Mouse (Mus musculus): ENCODE measurements around the gene Ndst4. TPM values are rescaled to one million over a fixed set of nuclear protein-coding genes. Genes with fewer than 3 reads are reported as not detected.

The Ndst4 gene
- polyA plus RNA-seq, 1 experiment from 2014 or later, result 1.2 TPM

DNA sequence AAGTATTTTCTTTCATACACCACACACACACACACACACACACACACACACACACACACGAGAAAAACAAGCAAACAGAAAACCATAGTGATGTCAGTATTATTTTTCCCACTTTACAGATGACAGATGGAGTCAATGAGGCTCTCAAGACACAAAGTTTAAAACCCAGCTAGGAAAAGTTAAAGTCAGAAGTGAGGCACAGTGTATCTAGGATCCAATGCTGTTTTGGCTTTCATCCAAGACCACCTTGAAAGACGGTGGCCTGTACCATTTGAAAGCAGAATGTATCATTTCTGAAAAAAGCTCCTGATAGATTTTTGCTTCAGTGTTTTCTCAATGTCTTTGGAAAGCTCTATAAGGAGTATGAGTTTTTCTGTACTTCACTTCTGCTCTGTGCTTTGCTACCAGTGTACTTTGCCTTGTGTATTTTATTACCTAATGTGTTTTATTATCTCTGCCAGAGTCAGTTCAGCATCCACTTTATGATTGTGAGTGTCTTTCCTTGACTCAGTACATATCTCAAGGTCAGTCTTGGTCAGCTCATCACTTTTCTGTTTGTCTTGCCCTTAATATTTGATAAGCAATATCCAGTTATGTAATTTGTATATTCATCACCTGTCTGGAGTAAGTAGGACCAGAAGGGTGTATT lies 257.1 kb downstream of the Ndst4 start:
- no peaks in the 10 kb centered on the region for H3K9me3 ChIP-seq
- H3K4me1 ChIP-seq, result peaks cover 4% of the 10 kb centered on the region; the same call in 1 of the 2 replicates
- no peak overlapping the region for H3K27ac ChIP-seq (replicated peaks)
- H3K27me3 ChIP-seq, result no peaks in the 10 kb centered on the region
- no peak overlapping the region for H3K4me2 ChIP-seq (replicated peaks)
- H3K9ac ChIP-seq (replicated peaks), result no peak overlapping the region
- H3K36me3 ChIP-seq, result no peaks in the 10 kb centered on the region
- ATAC-seq (ENCODE audit: low FRiP score, low read depth), result no peak
- 72% methylated on average over 2 of the region's 2 CpGs for WGBS
- H3K4me3 ChIP-seq, result no peak overlapping the region

DNA sequence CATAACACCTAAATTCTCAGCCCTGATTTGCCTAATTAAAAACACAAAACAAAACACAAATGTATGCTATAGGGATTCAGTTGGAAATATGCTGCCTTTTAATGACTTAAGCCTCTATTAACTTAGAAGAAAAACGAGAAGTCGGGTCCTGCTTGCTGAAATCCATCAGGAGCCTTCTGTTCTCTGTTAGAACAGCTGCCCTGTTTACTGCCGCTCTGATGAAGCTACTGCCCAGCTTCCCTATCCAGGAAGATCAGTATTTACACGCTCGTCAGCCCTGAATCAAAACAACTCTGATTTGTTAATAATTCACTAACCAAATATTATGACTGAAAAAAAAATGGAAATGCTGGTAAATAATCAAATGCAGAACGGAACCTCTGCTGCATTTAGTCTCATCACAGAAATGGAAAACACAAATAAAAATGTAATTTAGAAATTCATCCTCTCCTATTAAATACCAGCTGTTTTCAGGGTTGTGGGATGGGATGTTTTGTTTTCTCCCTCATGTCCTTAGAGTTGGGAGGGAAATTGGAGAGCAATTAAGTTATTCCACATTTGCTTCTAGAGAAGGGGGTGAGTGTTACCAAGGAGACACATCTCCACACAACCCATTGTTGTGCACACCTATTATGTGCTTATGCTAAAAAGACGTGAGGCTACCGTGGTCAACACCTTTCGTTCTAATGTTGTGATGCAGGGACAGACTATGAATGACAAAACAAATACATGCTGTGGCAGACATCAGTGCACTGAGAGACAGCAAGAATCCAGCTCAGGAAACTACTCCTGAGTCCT lies 270.3 kb downstream of the Ndst4 start:
- WGBS, result 40% methylated on average over 9 of the region's 9 CpGs
- Histone ChIP-seq H3K9me3 (no peaks in the 10 kb centered on the region), H3K4me3 (no peak overlapping the region), H3K27ac (replicated peaks) (no peak overlapping the region), H3K9ac (replicated peaks) (no peak overlapping the region), H3K4me2 (replicated peaks) (no peak overlapping the region), H3K4me1 (peaks cover 7% of the 10 kb centered on the region; the same call in 1 of the 2 replicates), H3K27me3 (no peaks in the 10 kb centered on the region), H3K36me3 (no peaks in the 10 kb centered on the region)
- peak; percentile 19; the same call in 1 of the 2 replicates for ATAC-seq (ENCODE audit: low FRiP score, low read depth)

DNA sequence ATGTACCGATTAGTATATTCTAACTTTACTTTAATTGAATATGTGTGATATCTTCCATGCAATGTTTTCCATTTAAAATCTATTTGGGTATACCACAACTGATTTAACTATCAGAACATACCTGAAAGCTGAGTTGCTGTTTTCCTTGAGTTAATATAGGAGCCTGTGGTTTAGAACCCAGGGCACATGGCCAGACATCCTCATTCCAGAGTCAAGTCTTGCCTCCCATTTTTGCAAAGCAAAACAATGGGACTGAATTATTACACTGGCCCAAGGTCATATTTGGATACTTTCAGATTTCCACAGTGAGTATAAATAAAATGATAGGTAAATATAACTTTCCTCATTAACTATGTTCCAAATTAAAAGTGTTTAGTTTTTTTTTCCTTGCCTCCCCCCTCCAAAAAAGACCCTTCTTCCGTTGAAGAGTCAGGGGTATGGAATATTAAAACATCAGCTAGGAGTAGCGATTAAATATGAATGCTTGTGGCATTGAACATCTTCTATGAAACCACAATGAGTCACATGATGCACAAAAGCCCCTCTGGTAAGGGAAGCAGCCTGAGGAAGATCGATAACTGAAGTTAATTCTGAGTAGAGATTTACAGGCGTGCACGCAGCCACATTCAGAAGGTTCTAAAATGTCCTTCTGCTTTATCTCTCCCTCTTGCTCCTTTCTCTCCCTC lies 271.5 kb downstream of the Ndst4 start:
- Histone ChIP-seq H3K4me1 (peaks cover 7% of the 10 kb centered on the region; the same call in 1 of the 2 replicates), H3K4me2 (replicated peaks) (no peak overlapping the region), H3K27ac (replicated peaks) (no peak overlapping the region), H3K4me3 (no peak overlapping the region), H3K9me3 (no peaks in the 10 kb centered on the region), H3K36me3 (no peaks in the 10 kb centered on the region), H3K9ac (replicated peaks) (no peak overlapping the region), H3K27me3 (no peaks in the 10 kb centered on the region)
- no peak for ATAC-seq (ENCODE audit: low FRiP score, low read depth)
- 86% methylated on average over 6 of the region's 6 CpGs for WGBS

DNA sequence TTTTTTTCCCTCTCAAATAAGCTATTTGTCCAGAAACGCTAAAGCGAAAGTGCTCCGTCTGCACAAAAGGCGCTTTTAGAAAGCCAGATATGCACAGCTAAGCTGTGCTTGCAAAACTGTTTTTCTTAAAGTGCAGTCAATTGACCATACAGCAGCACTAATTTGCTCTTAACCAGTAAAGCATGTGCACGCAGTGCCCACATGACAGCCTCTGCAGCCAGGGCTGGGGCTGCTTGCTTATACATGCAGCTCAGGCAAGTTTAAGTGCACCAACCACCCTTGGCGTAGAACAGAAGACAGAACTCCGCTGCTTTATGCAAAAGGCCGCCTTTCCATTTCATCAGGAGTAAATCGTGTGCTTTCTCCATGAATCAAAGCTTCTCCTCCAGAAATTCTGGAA lies 275.0 kb downstream of the Ndst4 start:
- Histone ChIP-seq H3K9me3 (no peaks in the 10 kb centered on the region), H3K27me3 (no peaks in the 10 kb centered on the region), H3K27ac (replicated peaks) (no peak overlapping the region), H3K4me1 (peaks cover 7% of the 10 kb centered on the region; the same call in 1 of the 2 replicates), H3K36me3 (no peaks in the 10 kb centered on the region), H3K9ac (replicated peaks) (no peak overlapping the region), H3K4me2 (replicated peaks) (0 out of 2 replicates have a peak overlapping the region, but pooled peaks have one; percentile 5), H3K4me3 (no peak overlapping the region)
- ATAC-seq (ENCODE audit: low FRiP score, low read depth), result peak; percentile 72
- WGBS, result 74% methylated on average over 9 of the region's 9 CpGs

DNA sequence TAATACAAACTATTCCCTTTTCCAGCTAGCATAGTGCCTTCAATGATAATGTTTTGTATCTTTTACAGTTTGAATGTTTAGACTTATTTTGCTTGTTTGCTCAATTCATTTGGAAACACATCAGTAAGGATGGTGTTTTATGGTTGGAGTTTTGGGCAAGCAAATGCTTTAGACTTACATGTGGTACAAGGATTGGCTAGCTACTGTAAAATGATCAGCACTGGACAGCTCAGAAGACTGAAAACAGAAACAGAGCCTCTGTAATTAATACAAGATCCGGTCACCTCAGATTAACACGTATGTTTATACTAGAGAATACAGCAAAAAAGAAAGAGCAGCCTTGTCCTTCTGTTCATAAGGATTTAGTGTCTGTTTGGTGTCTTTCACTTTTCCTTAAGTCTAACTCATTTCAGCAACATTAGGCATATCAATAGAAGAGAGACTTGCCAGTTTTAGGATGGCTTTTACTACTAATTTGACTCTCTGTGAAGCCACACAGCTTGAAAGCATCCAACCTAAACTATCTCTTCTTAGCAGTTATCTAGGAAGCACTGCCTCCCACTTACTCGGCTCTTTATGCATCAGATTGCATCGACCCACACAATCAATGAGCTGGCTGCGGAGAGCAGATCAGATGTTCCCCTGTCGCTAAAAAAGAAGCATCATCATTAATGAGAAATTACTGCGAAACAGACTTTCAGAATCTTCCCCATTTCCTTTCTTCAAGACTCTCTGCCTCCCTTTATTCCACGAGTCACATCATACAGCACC lies 279.8 kb downstream of the Ndst4 start:
- peaks cover 5% of the 10 kb centered on the region; the same call in 1 of the 2 replicates for H3K4me1 ChIP-seq
- no peaks in the 10 kb centered on the region for H3K9me3 ChIP-seq
- H3K4me3 ChIP-seq, result no peak overlapping the region
- WGBS, result 70% methylated on average over 8 of the region's 8 CpGs
- H3K9ac ChIP-seq (replicated peaks), result no peak overlapping the region
- ATAC-seq (ENCODE audit: low FRiP score, low read depth), result no peak
- H3K27ac ChIP-seq (replicated peaks), result no peak overlapping the region
- H3K4me2 ChIP-seq (replicated peaks), result no peak overlapping the region
- H3K27me3 ChIP-seq, result no peaks in the 10 kb centered on the region
- H3K36me3 ChIP-seq, result no peaks in the 10 kb centered on the region

DNA sequence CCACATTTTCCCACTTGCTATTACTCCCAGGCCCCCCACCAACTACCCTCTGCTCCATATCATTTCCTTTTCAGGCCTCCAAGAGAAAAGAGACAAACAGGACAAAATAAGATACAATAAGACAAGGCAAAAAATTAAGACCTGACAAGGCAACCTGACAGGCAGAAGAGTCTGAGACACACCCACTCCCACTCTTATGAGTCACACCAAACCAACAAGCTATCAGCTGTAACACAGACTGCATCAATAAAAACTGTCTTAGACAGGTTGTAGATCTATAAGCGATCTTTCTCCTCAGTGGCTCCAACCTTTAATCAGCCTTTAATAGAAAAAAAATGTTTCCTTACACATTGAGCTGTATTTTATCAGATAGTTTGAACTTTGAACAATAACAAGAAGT lies 280.7 kb downstream of the Ndst4 start:
- H3K9ac ChIP-seq (replicated peaks), result no peak overlapping the region
- H3K27me3 ChIP-seq, result no peaks in the 10 kb centered on the region
- no peak overlapping the region for H3K4me2 ChIP-seq (replicated peaks)
- no peaks in the 10 kb centered on the region for H3K4me1 ChIP-seq
- no peaks in the 10 kb centered on the region for H3K36me3 ChIP-seq
- no peaks in the 10 kb centered on the region for H3K9me3 ChIP-seq
- no peak for ATAC-seq (ENCODE audit: low FRiP score, low read depth)
- H3K27ac ChIP-seq (replicated peaks), result no peak overlapping the region
- no peak overlapping the region for H3K4me3 ChIP-seq
- 91% methylated on average over 1 of the region's 1 CpGs for WGBS

DNA sequence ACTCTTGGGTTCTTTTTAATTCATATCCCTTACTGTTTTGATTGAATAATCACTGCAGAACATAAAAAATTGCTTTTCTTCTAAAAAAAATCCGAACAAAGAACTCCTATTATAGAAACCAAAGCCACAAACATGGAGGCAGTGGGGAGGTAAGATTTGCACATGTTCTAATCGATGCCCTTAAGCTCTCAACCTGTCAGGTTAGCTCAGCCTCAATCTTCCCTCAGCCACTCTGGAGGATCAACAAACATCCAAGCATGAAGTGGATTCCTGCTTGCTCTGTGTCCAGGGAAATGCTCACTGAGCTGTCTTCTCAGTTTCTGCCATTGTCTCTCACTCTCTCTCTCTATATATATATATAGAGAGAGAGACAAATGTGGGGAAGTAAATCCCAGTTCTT lies 283.7 kb downstream of the Ndst4 start:
- Histone ChIP-seq H3K9ac (replicated peaks) (no peak overlapping the region), H3K27ac (replicated peaks) (no peak overlapping the region), H3K4me1 (no peaks in the 10 kb centered on the region), H3K9me3 (no peaks in the 10 kb centered on the region), H3K36me3 (no peaks in the 10 kb centered on the region), H3K4me3 (no peak overlapping the region), H3K4me2 (replicated peaks) (no peak overlapping the region), H3K27me3 (no peaks in the 10 kb centered on the region)
- 63% methylated on average over 2 of the region's 2 CpGs for WGBS
- no peak for ATAC-seq (ENCODE audit: low FRiP score, low read depth)

DNA sequence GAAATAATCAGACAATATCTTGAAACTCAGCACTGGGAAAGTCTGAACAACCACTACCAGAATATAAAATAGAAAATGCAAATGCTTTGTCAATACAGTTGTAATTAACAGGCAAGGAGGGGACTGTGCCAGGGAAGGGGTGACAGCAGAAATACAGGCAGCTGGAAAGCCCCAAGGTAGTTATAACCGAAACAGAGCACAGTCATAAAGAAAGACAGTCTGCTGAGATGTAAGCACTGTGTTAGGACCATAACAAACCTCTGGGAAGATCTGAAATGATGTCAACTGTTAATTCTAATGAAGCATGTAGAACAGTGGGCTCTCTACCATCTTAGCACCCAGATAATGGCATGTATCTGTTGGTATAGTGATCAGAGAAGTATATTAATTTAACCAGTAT lies 287.1 kb downstream of the Ndst4 start:
- WGBS, result 81% methylated on average over 1 of the region's 1 CpGs
- ATAC-seq (ENCODE audit: low FRiP score, low read depth), result peak; percentile 16; the same call in 1 of the 2 replicates
- H3K27me3 ChIP-seq, result no peaks in the 10 kb centered on the region
- no peak overlapping the region for H3K4me3 ChIP-seq
- no peaks in the 10 kb centered on the region for H3K9me3 ChIP-seq
- no peak overlapping the region for H3K9ac ChIP-seq (replicated peaks)
- no peak overlapping the region for H3K4me2 ChIP-seq (replicated peaks)
- H3K27ac ChIP-seq (replicated peaks), result no peak overlapping the region
- H3K4me1 ChIP-seq, result no peaks in the 10 kb centered on the region
- H3K36me3 ChIP-seq, result no peaks in the 10 kb centered on the region

DNA sequence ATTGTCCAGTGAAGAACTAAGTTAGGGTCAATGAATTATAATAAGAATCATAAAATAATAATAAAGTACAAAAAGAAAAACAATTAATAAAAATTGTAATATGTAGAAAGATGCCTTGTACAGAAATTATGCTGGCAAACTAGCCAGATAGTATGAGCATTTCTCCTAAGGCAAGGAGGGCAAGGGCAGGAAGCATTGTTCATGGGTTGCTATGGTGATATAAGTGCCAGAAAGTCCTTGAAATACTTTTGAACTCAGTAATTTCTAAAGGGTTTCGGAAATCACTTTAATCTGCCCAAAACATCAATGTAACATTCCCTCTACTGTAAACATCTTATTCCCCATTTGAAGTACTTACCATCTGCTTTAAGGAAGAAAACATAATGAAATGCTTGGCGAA lies 319.1 kb downstream of the Ndst4 start:
- no peaks in the 10 kb centered on the region for H3K4me1 ChIP-seq
- H3K9me3 ChIP-seq, result no peaks in the 10 kb centered on the region
- H3K27me3 ChIP-seq, result no peaks in the 10 kb centered on the region
- H3K27ac ChIP-seq (replicated peaks), result no peak overlapping the region
- H3K4me3 ChIP-seq, result no peak overlapping the region
- H3K9ac ChIP-seq (replicated peaks), result no peak overlapping the region
- no peaks in the 10 kb centered on the region for H3K36me3 ChIP-seq
- no peak for ATAC-seq (ENCODE audit: low FRiP score, low read depth)
- 62% methylated on average over 2 of the region's 2 CpGs for WGBS
- H3K4me2 ChIP-seq (replicated peaks), result no peak overlapping the region

DNA sequence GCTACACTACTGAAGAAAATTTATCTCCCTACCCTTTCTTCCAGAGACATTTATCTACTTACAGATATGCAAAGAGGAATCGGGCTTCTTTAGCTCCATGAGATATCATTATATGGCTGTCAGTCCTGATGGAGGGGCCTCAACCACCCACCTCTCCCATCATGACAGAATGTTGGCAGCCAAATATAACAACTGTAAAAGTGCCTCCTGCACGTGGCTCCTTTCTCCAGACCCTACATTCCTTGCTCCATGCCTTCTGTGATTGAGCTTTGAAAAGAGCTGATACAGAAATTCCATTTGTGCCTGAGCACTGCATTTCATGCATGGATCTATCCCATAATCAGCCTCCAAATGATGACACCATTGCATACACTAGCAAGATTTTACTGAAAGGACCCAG lies 331.1 kb downstream of the Ndst4 start:
- no peaks in the 10 kb centered on the region for H3K9me3 ChIP-seq
- no peaks in the 10 kb centered on the region for H3K4me1 ChIP-seq
- no peaks in the 10 kb centered on the region for H3K36me3 ChIP-seq
- H3K4me3 ChIP-seq, result no peak overlapping the region
- no peaks in the 10 kb centered on the region for H3K27me3 ChIP-seq
- 80% methylated on average over 2 of the region's 2 CpGs for WGBS
- no peak overlapping the region for H3K27ac ChIP-seq (replicated peaks)
- H3K9ac ChIP-seq (replicated peaks), result no peak overlapping the region
- no peak for ATAC-seq (ENCODE audit: low FRiP score, low read depth)
- H3K4me2 ChIP-seq (replicated peaks), result no peak overlapping the region

DNA sequence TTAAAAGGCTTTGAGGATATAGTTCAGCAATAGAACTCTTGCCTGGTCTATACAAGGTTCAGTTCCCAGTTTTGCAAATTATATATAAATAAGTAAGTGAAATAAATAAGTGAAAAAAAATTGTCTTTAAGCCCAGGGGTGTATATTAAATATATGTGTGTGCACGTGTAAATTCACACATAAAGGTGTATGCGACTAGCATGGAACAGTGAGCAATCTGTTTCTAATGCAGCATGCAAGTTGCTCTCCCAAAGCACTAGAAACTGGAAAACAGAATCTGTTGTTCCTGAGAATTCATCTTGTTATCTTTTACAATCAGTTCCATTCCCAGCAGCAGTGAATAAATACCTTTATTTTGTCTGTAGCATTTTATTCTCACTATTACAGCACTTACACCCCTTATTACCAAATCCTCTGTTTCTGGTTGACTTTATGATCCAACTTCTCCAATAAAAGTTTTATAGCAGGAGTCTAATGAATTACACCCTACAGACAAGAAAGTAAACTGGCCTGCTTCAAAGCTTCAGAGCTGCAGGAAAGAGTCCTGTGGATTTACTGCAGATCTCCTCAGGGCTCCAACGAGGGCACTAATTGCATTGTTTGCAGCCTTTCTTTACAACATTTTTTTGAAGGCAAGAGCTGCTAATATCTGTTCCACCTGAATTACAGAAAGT lies 340.7 kb downstream of the Ndst4 start:
- no peaks in the 10 kb centered on the region for H3K4me1 ChIP-seq
- no peak for ATAC-seq (ENCODE audit: low FRiP score, low read depth)
- 80% methylated on average over 3 of the region's 3 CpGs for WGBS

More for the DNA sequence above, 340.7 kb downstream of the Ndst4 start:
- Histone ChIP-seq H3K4me2 (replicated peaks) (no peak overlapping the region), H3K27me3 (no peaks in the 10 kb centered on the region), H3K4me3 (no peak overlapping the region), H3K27ac (replicated peaks) (no peak overlapping the region), H3K9ac (replicated peaks) (no peak overlapping the region), H3K36me3 (no peaks in the 10 kb centered on the region), H3K9me3 (no peaks in the 10 kb centered on the region)

Data from midbrain, embryonic 12.5 days (tissue).